Mouse (Mus musculus): ENCODE measurements around the gene Cebpg.

Gene Cebpg

DNA sequence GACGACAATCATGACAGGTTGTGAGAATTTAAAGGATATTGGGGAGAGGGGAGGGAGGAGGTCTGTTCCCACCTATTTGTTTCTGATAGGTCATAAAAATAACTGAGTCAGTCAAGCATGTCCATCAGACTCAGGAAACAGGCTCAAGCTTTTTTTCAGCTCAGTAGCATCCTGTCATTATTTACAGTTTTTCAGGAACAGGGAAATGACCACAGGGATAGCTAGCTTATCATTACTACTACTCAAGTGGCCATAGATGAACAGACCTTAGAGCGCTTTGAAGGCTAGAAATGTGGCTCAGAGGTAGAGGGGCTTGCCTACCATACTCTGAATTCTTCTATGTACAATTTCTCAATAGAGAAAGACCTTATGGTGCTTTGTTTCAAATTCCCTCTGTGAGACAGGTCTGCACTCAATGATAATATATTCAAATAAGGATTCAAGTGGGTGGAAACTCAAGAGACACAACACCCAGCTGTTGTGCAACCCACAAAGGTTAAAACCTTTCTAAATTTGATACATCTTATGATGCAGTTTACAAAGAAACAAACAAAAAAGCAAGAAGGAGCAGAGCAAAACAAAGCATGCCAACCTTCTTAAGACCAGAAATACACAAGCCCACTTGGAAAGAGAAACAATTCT, 1.3 kb downstream of the Cebpg start:
- in situ Hi-C loops (cut with MboI, MseI) = loop anchor here in 1 of 2 experiments (5.0 kb wide), 1 partner anchor 282 kb away; no protein-coding TSS in a partner anchor

DNA sequence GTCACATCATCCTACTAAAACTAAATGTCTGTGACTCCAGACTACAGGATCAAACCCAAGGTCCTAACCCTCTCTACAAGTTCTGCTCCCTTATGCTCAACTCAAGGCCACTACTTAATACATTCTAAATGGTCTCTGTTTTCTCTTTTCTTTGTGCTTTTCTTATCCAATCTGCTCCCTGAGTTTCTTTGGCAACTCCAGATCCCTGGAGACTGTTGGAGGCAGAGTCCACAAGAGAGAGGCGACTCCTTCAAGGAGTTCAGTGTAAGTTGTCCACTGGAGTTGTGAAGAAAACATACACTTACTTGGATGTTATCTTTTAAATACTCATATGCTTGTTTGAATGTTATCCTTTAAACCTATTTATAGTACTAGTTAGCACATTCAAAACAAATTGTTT, 2.1 kb downstream of the Cebpg start:
- in situ Hi-C loops (cut with MboI, MseI) = no loop called here

DNA sequence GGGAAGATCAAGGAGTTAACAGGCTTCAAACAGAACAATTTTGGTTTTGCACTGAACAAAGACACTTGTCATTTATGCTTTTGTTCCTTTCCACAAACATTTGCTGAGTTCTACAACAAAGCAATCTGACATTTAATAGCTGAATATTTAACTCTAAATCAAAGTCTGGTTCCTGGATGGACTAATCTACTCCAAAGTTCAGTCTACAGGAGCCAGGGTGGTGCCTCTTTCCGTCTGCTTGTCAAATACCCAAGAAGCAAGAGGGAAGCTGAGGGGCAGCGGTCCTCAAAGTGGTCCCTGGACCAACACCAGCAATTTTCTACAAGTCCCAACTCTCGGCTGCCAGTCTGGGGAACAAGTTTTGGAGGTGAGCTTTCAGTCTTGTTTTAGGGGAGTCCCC, 3.2 kb downstream of the Cebpg start:
- in situ Hi-C loops (cut with MboI, MseI) = no loop called here

DNA sequence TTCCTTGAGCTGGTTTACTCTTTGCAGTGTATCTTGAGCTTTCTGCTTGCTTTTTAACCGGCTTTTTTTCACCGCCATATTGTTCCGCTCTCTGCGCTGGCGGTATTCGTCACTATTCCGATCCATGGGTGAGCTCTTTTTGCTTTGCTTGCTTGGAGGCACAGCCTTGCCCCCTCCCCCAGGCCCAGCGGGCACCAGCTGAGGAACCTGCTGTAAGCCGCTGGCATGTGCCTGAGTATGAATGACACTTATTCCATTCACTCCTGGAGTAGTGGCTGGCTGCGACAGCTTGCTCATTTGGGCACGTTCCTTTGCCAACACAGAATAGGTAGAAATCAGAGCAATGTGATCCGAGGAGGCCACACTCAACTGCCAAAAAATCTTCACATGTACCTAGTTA, 5.8 kb downstream of the Cebpg start:
- in situ Hi-C loops (cut with MboI, MseI) = no loop called here

DNA sequence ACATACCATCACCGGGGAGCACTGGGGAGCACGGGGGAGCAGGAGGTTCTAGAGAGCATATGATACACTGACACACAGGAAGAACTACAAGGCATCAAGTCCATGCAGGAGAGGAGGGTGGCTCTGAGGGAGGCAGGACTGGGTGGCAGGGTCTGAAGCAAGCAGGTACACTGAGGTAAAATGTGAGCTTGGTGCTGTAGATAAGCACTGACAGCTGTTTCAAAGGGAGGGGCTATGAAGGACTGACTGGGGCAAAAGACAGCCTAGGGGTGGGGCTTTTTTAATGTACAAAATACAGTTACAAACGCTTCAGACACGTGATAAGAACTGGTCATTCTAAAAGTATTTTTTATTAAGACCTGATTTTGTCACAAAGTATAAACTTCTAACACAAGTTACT, 10.3 kb downstream of the Cebpg start:
- in situ Hi-C loops (cut with MboI, MseI) = no loop called here

DNA sequence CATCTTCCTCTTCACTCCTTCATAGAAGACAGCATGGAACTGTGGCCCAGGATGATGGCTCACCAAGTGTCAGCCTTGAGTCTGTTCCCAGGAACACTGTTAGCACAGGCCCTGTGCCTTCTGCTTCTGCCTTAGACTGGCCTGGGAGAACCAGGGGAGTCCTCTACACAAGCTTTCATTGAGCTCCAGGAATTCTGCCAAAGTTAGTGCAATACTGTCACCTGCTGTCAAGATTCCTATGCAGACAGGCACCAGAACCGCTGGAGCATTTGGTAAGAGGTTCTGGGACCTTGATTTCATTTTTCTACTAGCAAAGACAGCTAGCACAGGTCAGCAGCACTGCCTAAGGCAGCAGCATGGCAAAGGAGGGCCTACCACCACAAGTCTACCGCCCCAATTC, 11.7 kb downstream of the Cebpg start:
- in situ Hi-C loops (cut with MboI, MseI) = loop anchor here in 1 of 2 experiments (5.0 kb wide), 1 partner anchor 902 kb away; no protein-coding TSS in a partner anchor

DNA sequence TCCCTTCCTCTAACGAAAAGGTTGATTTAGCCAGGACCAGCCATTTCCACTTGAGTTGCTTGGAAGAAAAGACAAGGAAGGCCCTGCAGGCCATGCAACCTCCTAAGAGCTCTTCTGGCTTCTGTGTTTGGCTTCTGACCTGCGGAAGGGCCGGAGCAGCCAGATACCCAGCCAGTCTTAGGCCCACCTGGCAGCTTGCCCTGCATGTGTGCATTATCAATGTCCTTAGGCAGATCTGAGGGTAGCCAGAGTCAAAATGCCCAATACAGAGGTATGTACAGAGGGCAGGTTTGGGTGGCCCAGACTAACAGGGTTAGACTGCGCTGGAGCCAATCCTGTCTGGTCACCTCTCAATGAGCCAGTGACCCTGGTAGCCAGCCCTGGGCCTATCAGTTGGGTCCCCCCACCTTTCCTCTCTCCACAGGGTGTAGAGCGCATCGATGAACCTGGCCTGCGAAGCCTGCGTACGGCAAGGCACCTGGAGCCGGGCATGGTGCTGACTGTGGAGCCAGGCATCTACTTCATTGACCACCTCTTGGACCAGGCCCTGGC, 13.0 kb downstream of the Cebpg start:
- in situ Hi-C loops (cut with MboI, MseI) = loop anchor here in 1 of 2 experiments (5.0 kb wide), 1 partner anchor 901 kb away; no protein-coding TSS in a partner anchor

DNA sequence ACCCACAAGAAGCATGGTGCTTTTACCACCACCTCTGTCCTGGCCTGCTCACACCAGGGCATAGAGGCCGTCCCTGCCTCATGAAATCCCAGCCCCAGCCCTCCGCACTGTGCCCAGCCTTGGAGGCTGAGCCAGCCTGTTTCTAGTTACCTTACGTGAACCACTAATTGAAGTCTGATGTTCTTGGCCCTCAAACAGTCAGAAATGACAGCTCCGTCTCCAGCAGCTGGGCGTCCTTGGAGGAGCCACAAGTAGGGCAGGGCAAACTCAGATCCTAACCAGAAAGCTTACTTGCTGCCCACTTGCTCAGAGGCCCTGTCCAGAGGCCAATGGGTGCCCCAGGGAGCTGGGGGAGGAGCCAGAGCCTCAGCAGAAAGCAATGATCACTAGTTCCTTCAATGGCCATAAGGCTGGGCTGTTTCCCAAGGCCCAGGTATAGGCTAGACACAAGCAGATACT, 13.6 kb downstream of the Cebpg start:
- in situ Hi-C loops (cut with MboI, MseI) = loop anchor here in 1 of 2 experiments (5.0 kb wide), 1 partner anchor 900 kb away; no protein-coding TSS in a partner anchor

DNA sequence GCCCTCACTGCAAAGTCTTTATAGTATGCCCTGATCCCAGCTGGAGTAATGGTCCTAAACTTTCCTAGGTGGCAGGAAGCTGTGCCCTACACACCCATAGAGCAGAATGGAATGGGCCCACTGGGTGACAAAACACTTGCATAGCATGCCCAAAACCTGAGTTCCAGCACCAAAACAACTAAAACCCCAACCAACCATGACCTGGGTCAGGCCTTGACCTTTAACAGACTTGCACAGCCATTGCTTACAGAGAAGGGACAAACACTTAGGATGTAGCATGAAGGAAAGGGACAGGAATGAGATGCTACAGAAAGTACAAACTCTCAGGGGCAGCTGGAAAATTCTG, 14.2 kb downstream of the Cebpg start:
- in situ Hi-C loops (cut with MboI, MseI) = loop anchor here in 1 of 2 experiments (5.0 kb wide), 1 partner anchor 900 kb away; no protein-coding TSS in a partner anchor

DNA sequence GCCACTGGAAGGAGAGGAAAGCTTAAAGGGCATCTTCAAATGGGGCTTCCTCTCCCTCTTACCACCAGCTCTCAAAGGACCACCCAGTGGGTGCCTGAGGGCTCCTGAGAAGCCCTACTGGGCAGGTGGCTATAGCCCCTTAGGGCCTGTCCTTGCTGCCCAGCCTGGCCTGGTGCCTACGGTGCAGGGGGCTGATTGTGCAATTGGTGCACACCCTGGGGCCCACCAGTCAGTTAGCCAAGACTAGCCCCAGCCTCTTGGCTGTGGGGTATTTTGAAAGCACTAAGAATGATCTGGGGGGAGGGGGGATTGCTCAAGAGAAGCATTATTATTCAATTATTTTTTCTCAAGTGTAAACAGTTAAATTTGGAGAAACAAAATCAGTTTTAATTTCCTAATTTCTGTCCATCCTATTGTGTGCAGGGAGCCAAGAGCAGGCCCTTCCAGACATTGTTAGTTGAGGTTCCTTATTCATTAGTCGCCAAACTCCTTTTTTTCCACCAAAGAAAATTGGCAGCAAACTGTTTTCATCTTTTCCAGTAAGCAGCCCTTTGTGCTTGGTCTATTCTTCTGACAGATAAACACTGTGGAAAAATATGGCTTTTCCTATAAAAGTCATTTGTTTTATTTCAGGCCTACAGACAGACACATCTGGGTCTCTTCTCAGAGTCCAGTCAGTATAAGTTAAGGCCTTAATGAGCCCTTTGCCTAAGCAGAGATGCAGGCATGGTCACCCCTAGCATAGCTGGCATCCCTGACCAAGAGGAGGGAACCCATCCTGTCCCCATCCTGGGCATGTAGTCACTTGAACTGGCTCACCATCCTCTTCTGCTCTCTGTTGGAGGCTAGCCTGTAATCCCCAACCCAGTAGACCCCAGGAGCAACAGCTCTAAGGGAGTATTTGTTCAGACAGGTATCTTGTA, 14.8 kb downstream of the Cebpg start:
- in situ Hi-C loops (cut with MboI, MseI) = loop anchor here in 1 of 2 experiments (5.0 kb wide), 1 partner anchor 899 kb away; no protein-coding TSS in a partner anchor

DNA sequence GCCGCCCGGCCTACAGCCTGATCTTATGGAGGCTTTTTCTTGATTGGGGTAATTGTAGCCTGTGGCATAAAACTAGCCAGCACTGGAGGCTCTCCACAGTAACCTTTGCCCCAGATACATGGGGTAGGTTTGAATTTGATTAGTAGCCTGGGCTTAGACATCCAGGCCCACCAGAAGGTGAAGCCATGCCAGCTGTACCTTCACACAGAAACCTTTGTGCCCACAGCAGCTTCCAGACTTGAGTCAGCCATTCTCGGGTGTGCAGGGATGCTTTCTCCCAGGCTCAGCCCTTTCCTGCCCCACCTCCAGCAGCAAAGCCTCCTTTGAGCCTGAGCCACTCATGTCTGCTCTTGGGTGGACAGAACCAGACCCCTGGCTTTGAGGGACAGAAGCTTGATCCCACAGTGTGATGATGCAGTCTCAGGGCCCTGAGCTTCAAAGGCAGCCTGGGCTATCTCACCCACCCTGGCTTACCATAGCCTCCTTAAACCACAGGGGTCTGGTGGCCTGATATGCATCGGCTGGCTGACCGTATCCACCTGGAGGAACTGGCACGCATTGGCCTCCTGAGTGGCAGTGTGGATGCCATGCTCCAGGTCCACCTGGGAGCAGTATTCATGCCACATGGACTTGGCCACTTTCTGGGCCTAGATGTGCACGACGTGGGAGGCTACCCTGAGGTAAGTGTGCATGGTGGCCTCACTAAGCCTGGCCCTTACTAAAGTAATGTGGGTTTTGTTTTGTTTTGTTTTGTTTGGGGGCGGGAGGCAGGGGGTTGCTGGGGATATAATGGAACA, 16.0 kb downstream of the Cebpg start:
- in situ Hi-C loops (cut with MboI, MseI) = loop anchor here in 1 of 2 experiments (5.0 kb wide), 1 partner anchor 898 kb away; no protein-coding TSS in a partner anchor

DNA sequence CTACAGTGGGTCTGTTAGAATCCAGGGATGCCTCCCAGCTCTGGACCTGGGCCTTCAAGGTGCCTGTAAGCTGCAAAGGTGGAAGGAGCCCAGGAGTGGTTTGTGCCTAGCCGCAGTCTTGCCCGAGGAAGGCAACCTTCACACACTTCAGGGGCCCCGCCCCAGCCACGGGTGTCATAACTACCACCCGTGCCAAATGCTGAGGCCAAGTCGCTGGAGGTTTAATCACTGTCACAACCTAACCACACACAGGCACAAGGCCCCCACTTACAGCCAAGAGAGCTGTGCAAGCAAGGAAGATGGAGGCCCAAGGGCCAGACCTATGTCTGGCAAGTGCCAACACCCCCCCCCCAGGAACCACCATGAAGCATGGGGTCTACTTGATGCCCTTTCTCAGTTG, 19.0 kb downstream of the Cebpg start:
- in situ Hi-C loops (cut with MboI, MseI) = loop anchor here (5.0 to 10.0 kb wide), 2 partner anchors 135 to 227 kb away; no protein-coding TSS in a partner anchor

DNA sequence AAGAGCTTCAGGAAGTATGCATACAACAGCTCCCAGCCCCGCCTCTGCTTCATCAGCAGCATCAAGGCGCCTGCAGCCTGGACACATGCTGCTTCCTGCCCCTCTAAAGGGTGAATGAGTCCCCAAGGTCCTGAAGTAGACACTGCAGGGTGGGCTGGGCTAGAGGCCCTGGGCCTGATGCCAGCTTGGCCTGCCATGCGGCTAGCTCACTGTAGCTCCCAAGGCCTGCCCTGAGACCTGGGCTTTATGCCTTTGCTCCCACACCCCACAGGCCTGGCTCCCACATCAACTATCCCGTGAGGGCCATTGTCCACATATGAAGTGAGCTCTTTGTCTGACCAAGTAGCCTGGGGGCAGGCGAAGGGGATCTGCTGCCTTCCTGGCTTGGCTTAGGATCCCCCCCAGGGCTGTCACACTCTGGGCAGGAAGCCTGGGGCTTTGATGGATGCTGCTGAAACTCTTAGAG, 20.1 kb downstream of the Cebpg start:
- in situ Hi-C loops (cut with MboI, MseI) = loop anchor here (5.0 to 10.0 kb wide), 2 partner anchors 136 to 229 kb away; no protein-coding TSS in a partner anchor

DNA sequence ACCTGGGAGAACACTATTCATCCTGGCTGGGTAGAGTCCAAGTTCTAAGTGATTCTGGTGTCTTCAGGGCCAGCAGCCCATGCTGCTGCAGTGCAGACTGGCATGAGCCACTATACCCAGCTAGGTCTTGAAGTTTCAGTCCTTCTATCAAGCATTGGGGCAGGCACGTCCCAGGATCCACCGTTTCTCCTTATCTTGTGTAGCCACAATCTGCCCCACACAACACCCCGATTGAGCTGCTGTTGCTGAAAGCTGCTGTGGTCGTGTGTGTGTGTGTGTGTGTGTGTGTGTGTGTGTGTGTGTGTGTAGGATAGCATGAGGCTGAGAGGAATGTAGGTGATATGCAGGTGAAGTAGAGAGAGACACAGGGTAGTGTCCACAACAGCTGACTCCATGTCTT, 20.8 kb downstream of the Cebpg start:
- in situ Hi-C loops (cut with MboI, MseI) = loop anchor here (5.0 to 10.0 kb wide), 2 partner anchors 137 to 229 kb away; no protein-coding TSS in a partner anchor

DNA sequence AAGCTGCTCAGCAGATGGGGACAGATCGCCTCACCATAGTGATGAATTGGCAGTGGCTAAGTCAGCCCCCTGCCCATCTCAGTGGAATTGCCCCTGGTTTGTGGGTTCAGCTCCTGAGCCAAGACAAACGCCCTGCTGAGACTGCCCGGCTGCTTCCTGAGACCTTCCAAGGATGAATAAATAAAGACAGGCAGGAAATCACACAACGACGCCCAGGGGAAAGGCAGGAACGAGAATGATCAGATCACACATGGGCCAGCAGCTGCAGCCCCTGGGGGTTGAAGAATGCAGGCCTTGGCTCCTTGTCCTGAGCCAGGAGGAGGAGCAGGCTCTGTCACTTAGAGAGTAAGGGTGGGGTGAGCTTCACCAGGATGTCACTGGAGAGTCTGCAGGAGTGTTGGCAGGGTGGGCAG, 21.2 kb downstream of the Cebpg start:
- in situ Hi-C loops (cut with MboI, MseI) = loop anchor here (5.0 to 10.0 kb wide), 2 partner anchors 137 to 230 kb away; no protein-coding TSS in a partner anchor

DNA sequence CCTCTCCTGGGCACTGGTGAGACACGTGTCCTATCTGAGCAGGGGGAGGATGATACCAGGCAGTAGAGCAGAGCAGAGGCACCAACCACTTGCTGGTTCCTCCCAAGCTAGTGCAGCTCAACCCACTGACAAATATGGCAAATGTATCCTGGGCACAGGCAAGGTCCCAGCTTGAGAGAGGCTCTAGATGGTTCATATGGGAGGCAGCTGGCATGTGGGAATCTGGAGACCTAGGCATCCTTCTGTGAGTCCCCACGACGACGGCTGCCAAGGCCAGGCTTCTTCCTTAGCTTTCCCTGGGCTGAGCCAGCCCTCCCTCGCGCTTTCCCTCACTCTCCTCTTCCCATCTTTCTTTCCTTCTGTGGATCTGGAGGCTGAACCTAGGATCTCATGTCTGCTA, 25.8 kb downstream of the Cebpg start:
- in situ Hi-C loops (cut with MboI, MseI) = loop anchor here in 1 of 2 experiments (5.0 to 10.0 kb wide), 2 partner anchors 142 to 234 kb away; no protein-coding TSS in a partner anchor

DNA sequence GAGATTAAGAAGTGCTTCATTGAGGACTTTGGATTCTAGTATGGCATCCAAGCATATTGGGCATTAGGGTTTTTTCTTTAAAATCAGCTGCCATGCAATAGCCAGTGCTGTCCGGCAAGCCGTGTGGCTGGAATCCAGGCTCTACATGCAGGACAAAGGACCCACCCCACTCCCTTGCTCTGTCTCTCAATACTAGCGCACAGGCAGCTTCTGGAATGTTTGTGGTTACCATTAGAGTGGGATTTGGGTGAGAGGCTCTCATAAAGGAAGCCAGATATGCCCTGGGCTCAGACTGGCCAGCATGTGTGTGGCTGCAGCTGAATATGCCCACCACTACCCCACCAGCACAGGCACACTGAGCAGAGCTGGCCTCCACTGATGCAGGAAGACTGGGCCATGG, 26.7 kb downstream of the Cebpg start:
- in situ Hi-C loops (cut with MboI, MseI) = loop anchor here in 1 of 2 experiments (5.0 to 10.0 kb wide), 2 partner anchors 143 to 235 kb away; no protein-coding TSS in a partner anchor

DNA sequence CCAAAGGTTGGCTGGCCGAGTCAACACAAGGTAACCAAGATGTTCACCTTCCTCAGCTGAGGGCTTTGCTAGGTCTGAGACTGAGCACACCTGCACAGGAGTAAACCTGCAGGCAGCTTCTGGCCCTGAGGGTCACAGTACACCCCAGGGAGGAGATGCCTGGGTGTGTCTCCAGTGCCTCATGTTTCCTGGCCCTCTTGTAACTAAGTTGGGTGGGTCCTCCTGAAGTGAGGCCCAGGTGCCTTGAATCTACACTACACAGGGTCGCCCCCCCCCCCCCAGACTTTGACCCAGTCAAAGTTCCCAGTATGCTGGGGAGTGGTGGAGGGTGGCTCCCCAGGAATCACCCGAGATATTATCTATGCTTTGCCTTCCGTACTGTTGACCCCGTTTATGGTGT, 27.1 kb downstream of the Cebpg start:
- in situ Hi-C loops (cut with MboI, MseI) = no loop called here

DNA sequence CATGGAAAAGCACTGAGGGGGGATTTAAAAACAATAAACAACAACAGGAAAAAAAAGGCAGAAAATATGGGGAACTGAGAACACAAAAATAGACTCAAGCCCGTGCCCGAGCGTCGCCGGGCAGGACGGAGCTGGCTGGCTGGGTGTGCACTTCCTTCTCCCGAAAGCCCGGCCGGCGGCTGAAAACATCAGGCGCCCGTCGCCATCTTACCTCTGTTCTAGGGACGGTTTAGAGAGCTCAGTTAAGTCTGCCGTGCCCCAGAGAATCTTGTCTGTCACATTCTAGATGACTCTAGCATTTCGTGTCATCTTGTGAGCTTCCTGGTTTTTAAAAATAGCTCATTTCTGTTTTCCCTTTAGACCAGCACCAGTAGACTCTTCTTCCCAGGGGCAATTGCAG, 27.8 kb downstream of the Cebpg start:
- in situ Hi-C loops (cut with MboI, MseI) = no loop called here

DNA sequence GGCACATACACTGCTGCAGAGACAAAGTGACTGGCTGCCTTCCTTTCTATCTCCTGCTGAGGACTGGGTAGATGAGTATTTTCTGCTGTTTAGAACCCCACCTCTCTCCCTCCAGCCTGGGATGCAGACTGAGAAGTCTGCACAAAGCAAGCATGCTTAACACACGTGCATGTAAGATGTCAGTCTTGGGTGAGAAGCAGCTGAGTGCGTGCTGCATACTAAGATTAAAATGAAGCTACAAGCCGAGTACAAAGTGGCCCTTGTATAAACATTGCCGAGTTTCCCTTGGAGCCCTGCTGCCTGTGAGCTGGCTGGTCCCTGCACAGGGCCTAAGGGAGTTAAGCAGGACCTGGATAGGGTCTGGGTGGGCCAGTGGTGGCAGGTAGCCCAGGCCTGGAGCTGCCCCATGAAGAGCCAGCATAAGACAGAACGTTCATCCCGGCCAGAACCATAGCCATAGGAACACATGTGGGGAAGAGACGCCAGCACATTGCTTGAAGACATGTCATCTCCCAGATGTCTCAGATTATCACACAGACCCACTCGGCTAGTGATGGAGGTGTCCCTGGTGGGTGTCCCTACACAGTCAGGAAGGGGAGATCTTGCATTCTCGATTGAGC, 28.5 kb downstream of the Cebpg start:
- in situ Hi-C loops (cut with MboI, MseI) = no loop called here
